Mouse (Mus musculus) heart, embryonic 14.5 days (tissue): Measurements from ENCODE around the gene Kirrel3. TPM values are rescaled to one million over a fixed set of nuclear protein-coding genes. Genes with fewer than 3 reads are reported as not detected.

Source experiments
- ATAC-seq: fragments of 200-750 bp; cut with Nextera tagmentation; 2 replicates; pipeline ENCODE4 v1.8.0; 2017; ENCODE audit warnings: low read depth, moderate TSS enrichment; ENCODE audit not compliant: insufficient number of reproducible peaks, insufficient read depth, low FRiP score
- H3K27ac ChIP-seq, 2 experiments: fragments of 200-500 bp in 1 of 2; fragments of 300-500 bp in 1 of 2; sonication (generic) in 1 of 2; replicated peaks in 1 of 2; 2 replicates each; pipeline ENCODE4 v1.5.1; 2012 to 2014; ENCODE audit warnings: low read depth in 2 of 2, low read length in 2 of 2, control low read depth in 1 of 2, mild to moderate bottlenecking in 1 of 2, mixed read lengths in 1 of 2; ENCODE audit not compliant: control insufficient read depth in 1 of 2, insufficient read depth in 1 of 2
- H3K27me3 ChIP-seq: fragments of 300-500 bp; sonication (generic); 2 replicates; pipeline ENCODE4 v1.6.1; 2014; ENCODE audit warnings: mild to moderate bottlenecking, low read length, control low read depth; ENCODE audit not compliant: control insufficient read depth, insufficient read depth
- H3K36me3 ChIP-seq: fragments of 300-500 bp; sonication (generic); 2 replicates; pipeline ENCODE4 v1.6.1; 2014; ENCODE audit warnings: mild to moderate bottlenecking, control low read depth, low read length, mixed read lengths; ENCODE audit not compliant: control insufficient read depth, insufficient read depth
- H3K4me1 ChIP-seq, 2 experiments: fragments of 200-500 bp in 1 of 2; fragments of 300-500 bp in 1 of 2; sonication (generic) in 1 of 2; 2 replicates each; pipeline ENCODE4 v1.6.1; 2012 to 2014; ENCODE audit warnings: low read length in 2 of 2, control low read depth in 1 of 2, mixed read lengths in 1 of 2; ENCODE audit not compliant: control insufficient read depth in 2 of 2, insufficient read depth in 2 of 2
- H3K4me2 ChIP-seq: fragments of 300-500 bp; sonication (generic); 2 replicates; pipeline ENCODE4 v1.6.1; 2014; ENCODE audit warnings: mild to moderate bottlenecking, low read length
- H3K4me3 ChIP-seq, 2 experiments: fragments of 200-500 bp in 1 of 2; fragments of 300-500 bp in 1 of 2; sonication (generic) in 1 of 2; 2 replicates each; pipeline ENCODE4 v1.5.1; 2012 to 2014; ENCODE audit warnings: low read length in 2 of 2, mild to moderate bottlenecking in 2 of 2, control low read depth in 1 of 2, low read depth in 1 of 2, moderate library complexity in 1 of 2; ENCODE audit not compliant: control insufficient read depth in 1 of 2, insufficient read depth in 1 of 2
- H3K9ac ChIP-seq: fragments of 300-500 bp; sonication (generic); 2 replicates; pipeline ENCODE4 v1.6.1; 2014; ENCODE audit warnings: mild to moderate bottlenecking, low read length
- H3K9me3 ChIP-seq: fragments of 300-500 bp; sonication (generic); 2 replicates; pipeline ENCODE4 v1.6.1; 2016; ENCODE audit warnings: low read length, control low read depth; ENCODE audit not compliant: control insufficient read depth
- WGBS: fragments of 180-500 bp; shearing (Covaris S2); extraction: QIAGEN DNeasy Blood & Tissue Kit; methylation state at CpG from one replicate; pipeline ENCODE4 v1.1.7; 2014; 5-methylcytosine and 5-hydroxymethylcytosine counted together
- polyA plus RNA-seq: library from polyadenylated mRNA; unstranded; fragments of >200 nt; fragmentation: Nextera tagmentation; extraction: Ambion mirVana; gene quantifications from 2 replicates; pipeline ENCODE4 v1.2.1, GENCODE M21; 2014

Kirrel3 gene
- polyA plus RNA-seq, 1 experiment from 2014 or later = 1.0 TPM

DNA sequence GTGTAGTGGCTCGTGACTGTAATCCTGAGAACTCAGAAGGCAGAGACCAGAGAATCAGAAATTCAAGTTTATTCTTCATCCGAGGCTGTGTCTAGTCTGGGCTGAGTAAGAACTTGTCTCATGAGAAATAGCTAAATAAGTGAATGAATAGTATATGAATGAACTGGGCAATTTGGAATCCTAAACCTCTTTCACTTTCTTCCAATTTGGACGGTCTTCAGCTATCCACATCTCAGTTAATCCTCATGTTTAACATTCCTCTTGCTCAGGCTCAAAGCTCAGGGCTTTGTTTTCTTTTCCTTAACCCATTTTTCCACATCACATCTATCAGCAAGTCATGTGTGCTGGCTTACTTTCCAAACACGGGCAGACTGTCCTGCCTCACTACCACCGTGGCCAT lies 25.7 kb upstream of the Kirrel3 start:
- Histone ChIP-seq H3K9me3 (no peaks in the 10 kb centered on the region), H3K4me2 (no peak overlapping the region), H3K36me3 (no peaks in the 10 kb centered on the region), H3K4me1 (no peaks in the 10 kb centered on the region), H3K9ac (no peak overlapping the region), H3K27ac (no peak overlapping the region), H3K27me3 (no peaks in the 10 kb centered on the region), H3K4me3 (no peak overlapping the region)
- no peak for ATAC-seq
- WGBS = 53% methylated on average over 5 of the region's 5 CpGs

DNA sequence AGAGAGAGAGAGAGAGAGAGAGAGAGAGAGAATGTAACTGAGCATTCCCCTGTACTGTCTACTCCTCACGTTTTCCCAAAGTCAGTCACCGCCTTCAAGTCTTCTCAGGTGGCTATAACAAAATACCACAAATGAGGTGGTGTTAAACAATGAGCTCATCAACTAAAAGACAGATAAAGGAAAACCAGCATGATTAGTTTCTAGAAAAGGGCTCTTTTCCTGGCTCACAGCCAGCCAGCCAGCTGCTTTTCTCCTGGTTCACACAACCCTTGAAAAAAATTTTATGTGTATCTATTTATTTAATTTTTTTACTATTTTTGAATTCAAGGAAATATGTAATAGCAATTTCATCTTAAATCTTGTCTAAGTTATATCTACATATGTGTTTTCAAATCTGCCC lies 22.0 kb upstream of the Kirrel3 start:
- Histone ChIP-seq H3K9me3 (no peaks in the 10 kb centered on the region), H3K36me3 (no peaks in the 10 kb centered on the region), H3K4me1 (no peaks in the 10 kb centered on the region), H3K4me3 (no peak overlapping the region), H3K27ac (no peak overlapping the region), H3K27me3 (no peaks in the 10 kb centered on the region), H3K9ac (no peak overlapping the region), H3K4me2 (no peak overlapping the region)
- ATAC-seq = no peak
- WGBS = 51% methylated on average over 2 of the region's 2 CpGs

DNA sequence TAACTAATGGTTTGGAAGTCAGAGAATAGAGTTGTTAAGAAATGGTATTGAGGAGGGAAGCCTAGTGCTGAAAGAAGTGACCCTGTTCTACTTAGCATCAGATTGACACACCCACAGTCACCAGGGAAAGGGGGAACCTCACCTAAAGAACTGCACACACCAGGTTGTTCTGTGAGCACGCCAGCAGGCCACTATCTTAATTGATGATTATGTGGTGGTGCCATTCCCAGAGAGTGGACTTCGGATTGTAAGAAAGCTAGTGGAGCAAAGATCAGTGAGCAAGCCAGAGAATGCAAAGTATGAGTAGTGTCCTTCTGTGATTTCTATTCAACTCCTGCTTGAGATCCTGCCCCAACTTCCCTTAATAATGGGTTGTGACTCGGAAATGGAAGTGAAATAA lies 19.6 kb upstream of the Kirrel3 start:
- no peak for ATAC-seq
- Histone ChIP-seq H3K4me3 (no peak overlapping the region), H3K4me2 (no peak overlapping the region), H3K4me1 (0 out of 4 replicates have a peak, but pooled peaks cover 0 to 1% of the 10 kb centered on the region in 2 experiments), H3K9ac (no peak overlapping the region), H3K9me3 (no peaks in the 10 kb centered on the region), H3K27ac (no peak overlapping the region), H3K27me3 (no peaks in the 10 kb centered on the region), H3K36me3 (no peaks in the 10 kb centered on the region)
- 59% methylated on average over 3 of the region's 3 CpGs for WGBS

DNA sequence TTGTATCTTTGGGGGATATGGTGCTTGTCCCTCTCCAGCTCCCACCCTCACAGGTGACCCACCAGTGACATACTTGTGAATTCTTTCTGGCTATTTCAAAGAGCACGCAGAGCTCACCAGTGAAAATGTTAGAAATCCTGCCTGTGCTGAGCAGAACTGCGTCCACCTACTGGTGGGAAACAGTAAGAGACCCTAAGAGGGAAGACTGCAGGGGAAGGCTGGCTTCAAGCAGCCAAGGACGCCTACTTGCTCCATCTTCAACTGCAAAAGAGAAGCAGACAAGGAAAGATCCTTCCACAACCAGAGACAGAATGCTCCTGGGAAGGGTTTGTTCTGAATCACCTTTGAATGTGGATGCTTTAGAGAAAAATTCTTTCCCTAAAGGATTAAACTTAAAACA lies 16.5 kb upstream of the Kirrel3 start:
- Histone ChIP-seq H3K4me2 (no peak overlapping the region), H3K9ac (no peak overlapping the region), H3K27ac (no peak overlapping the region), H3K36me3 (no peaks in the 10 kb centered on the region), H3K4me3 (no peak overlapping the region), H3K27me3 (no peaks in the 10 kb centered on the region), H3K9me3 (no peaks in the 10 kb centered on the region), H3K4me1 (0 out of 4 replicates have a peak, but pooled peaks cover 0 to 4% of the 10 kb centered on the region in 2 experiments)
- ATAC-seq = no peak
- 83% methylated on average over 3 of the region's 3 CpGs for WGBS

DNA sequence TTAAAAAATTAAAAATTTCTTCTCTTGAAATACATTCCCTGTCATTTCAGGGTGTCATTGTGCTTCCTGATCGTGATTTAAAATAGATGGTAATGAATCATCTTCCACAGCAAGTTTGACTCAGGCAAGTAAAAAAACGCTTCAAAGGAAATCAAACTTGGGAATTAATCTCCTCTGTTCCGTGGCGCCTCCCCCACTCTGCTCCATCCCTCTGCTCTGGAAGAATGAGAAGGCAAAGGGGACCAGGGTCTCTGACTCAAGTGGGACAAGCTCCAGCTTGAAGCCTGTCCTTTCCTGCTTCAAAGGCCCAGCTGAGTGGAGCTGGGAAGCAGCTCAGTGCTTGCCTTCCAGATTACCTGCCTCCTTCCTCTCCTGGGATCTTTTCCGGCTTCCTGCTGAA lies 9.5 kb upstream of the Kirrel3 start:
- 39% methylated on average over 5 of the region's 5 CpGs for WGBS
- ATAC-seq = no peak
- H3K9me3 ChIP-seq = no peaks in the 10 kb centered on the region

DNA sequence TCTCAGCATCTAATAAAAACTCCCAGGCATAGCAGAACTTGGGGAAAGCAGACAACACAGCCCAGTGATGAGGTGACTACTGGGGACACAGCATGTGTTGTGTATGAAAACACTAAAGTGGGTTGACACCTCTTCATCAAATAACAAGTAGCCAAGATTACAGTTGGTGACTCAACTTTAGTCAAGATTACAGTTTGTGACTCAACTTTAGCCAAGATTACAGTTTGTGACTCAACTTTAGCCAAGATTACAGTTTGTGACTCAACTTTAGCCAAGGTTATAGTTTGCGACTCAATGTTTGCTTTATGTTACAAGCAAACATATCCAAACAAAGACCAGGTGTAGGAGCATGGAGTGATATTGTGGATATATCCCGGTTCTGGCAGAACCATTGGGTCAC lies 7.2 kb upstream of the Kirrel3 start:
- Histone ChIP-seq H3K9me3 (no peaks in the 10 kb centered on the region), H3K27me3 (no peaks in the 10 kb centered on the region), H3K4me1 (no peaks in the 10 kb centered on the region), H3K4me2 (no peak overlapping the region), H3K36me3 (no peaks in the 10 kb centered on the region), H3K9ac (no peak overlapping the region), H3K4me3 (no peak overlapping the region), H3K27ac (no peak overlapping the region)
- 80% methylated on average over 2 of the region's 2 CpGs for WGBS
- no peak for ATAC-seq

More for the DNA sequence above, 9.5 kb upstream of the Kirrel3 start:
- H3K27me3 ChIP-seq = no peaks in the 10 kb centered on the region
- no peak overlapping the region for H3K4me3 ChIP-seq
- 0 out of 4 replicates have a peak, but pooled peaks cover 0 to 1% of the 10 kb centered on the region in 2 experiments for H3K4me1 ChIP-seq
- H3K9ac ChIP-seq = no peak overlapping the region
- H3K36me3 ChIP-seq = no peaks in the 10 kb centered on the region
- H3K4me2 ChIP-seq = no peak overlapping the region
- H3K27ac ChIP-seq = no peak overlapping the region

DNA sequence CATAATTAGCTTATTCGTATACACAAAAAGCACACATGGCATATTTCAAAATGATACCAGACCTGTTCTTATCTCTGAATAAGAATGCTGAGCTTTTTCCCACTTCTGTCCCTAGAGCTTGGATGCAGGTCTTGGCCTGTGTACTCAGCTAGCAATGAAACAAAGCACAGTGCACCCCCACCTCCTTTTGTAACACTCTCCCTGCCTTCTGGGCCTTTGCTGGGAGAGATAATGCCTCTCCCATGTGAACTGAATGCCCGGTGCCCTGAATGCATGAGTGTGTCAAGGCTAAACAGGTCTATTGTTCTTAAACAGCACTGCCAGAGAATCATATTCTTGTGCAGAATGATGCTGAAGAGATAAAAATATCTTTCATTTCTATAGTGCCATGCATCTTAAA lies 2.5 kb upstream of the Kirrel3 start:
- Histone ChIP-seq H3K9ac (no peak overlapping the region), H3K9me3 (no peaks in the 10 kb centered on the region), H3K36me3 (no peaks in the 10 kb centered on the region), H3K4me3 (no peak overlapping the region), H3K27ac (no peak overlapping the region), H3K27me3 (peaks cover 38% of the 10 kb centered on the region), H3K4me1 (peaks cover 4 to 5% of the 10 kb centered on the region in 2 experiments; a peak in 1 of 4 replicates), H3K4me2 (no peak overlapping the region)
- 47% methylated on average over 2 of the region's 2 CpGs for WGBS
- ATAC-seq = no peak

DNA sequence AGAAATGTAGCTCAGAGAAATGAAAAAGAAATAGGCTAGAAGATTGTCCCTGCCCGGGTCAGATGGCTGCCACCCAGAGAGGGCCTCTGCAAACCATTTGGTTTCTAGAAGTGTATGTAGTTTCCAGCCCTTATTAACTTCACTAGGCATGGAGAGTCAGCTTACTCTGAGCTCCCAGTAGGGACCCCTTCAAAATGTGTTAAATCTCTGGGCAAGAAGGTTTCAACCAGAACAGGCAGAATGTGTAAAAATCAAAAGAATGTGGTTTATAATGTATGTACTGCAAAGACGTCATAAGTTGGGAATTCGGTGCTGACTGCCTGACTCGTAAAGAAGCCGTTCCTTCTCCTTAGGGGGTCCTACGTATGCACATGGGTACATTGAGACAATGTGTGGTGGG lies 1.0 kb upstream of the Kirrel3 start:
- Histone ChIP-seq H3K4me1 (peaks cover 4 to 5% of the 10 kb centered on the region in 2 experiments; a peak in 1 of 4 replicates), H3K27ac (no peak overlapping the region), H3K9me3 (no peaks in the 10 kb centered on the region), H3K36me3 (no peaks in the 10 kb centered on the region), H3K9ac (no peak overlapping the region), H3K4me3 (no peak overlapping the region), H3K4me2 (no peak overlapping the region), H3K27me3 (peaks cover 49% of the 10 kb centered on the region)
- WGBS = 51% methylated on average over 6 of the region's 6 CpGs
- ATAC-seq = no peak
